Mouse (Mus musculus) forebrain, embryonic 14.5 days (tissue): ENCODE data around the gene Rsph1. TPM values are rescaled to one million over a fixed set of nuclear protein-coding genes. Genes with fewer than 3 reads are reported as not detected.

Experiments used
- ATAC-seq: fragments of 200-750 bp; cut with Nextera tagmentation; 2 replicates; pipeline ENCODE4 v1.8.0; 2017; ENCODE audit warnings: mild to moderate bottlenecking, moderate library complexity
- DNase-seq: peaks from one replicate; pipeline ENCODE4 v3.0.0-alpha.2; 2015; ENCODE audit warnings: low spot score
- H3K27ac ChIP-seq: fragments of 300-500 bp; sonication (generic); 2 replicates; pipeline ENCODE4 v1.5.1; 2014; ENCODE audit warnings: low read depth, mild to moderate bottlenecking, control low read depth, low read length, moderate library complexity
- H3K27me3 ChIP-seq: fragments of 300-500 bp; sonication (generic); replicated peaks from 2 replicates; pipeline ENCODE4 v1.6.1; 2014; ENCODE audit warnings: low read length, control low read depth, mixed read lengths; ENCODE audit not compliant: control insufficient read depth, insufficient read depth
- H3K36me3 ChIP-seq: fragments of 300-500 bp; sonication (generic); 2 replicates; pipeline ENCODE4 v1.6.1; 2014; ENCODE audit warnings: low read length, control low read depth; ENCODE audit not compliant: control insufficient read depth, insufficient read depth
- H3K4me1 ChIP-seq: fragments of 300-500 bp; sonication (generic); 2 replicates; pipeline ENCODE4 v1.6.1; 2014; ENCODE audit warnings: antibody characterized with exemption, low read length, control low read depth; ENCODE audit not compliant: control insufficient read depth, insufficient read depth
- H3K4me2 ChIP-seq: fragments of 300-500 bp; sonication (generic); 2 replicates; pipeline ENCODE4 v1.6.1; 2014; ENCODE audit warnings: mild to moderate bottlenecking, control low read depth, low read length
- H3K4me3 ChIP-seq: fragments of 300-500 bp; sonication (generic); 2 replicates; pipeline ENCODE4 v1.5.1; 2014; ENCODE audit warnings: low read depth, low read length, control low read depth
- H3K9ac ChIP-seq: fragments of 300-500 bp; sonication (generic); 2 replicates; pipeline ENCODE4 v1.6.1; 2014; ENCODE audit warnings: mild to moderate bottlenecking, low read length, control low read depth, moderate library complexity
- H3K9me3 ChIP-seq: fragments of 300-500 bp; sonication (generic); replicated peaks from 2 replicates; pipeline ENCODE4 v1.6.1; 2016; ENCODE audit warnings: low read length, control low read depth, mixed read lengths; ENCODE audit not compliant: control insufficient read depth
- WGBS: fragments of 180-500 bp; shearing (Covaris S2); extraction: QIAGEN DNeasy Blood & Tissue Kit; methylation state at CpG from one replicate; pipeline ENCODE4 v1.1.7; 2014; 5-methylcytosine and 5-hydroxymethylcytosine counted together
- polyA plus RNA-seq: library from polyadenylated mRNA; unstranded; fragments of >200 nt; fragmentation: Nextera tagmentation; extraction: Ambion mirVana; gene quantifications from 2 replicates; pipeline ENCODE4 v1.2.1, GENCODE M21; 2014

Rsph1 gene
- polyA plus RNA-seq, 1 experiment from 2014 or later = 2.9 TPM

DNA sequence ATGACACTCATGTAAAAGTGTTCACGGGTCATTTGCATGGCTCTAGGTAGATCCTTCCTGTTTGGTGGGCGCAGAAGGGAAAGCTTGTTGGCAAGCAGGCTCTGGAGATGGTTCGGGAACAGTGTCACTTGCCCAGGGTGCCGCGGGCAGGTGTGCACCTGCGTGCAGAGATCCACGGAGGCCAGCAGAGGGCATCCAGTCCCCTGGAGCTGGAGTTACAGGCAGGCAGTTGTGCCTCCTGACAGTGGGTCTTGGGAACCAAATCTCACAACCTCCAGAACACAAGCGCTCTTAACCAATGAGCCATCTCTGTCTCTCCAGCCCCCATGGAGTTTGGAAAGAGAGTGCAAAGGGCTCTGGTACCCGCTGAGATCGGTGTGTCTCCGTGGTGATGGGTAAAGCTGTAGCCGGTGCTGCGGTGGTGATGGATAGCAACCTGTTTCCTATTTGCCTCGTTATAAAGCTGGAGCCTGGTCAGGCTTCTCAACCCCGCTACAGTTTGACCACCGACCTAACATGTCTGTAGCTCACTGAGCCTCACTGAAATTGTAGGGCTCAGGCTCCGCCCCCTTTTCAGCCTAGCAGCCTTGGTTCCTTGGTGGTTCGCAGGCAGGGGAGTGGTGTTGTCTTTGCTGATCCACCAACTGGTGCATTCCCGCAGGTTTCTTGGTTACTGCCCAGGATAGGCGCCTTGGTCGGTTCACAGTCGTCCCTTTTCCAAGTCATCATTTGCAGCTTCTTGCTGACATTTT lies 40.5 kb upstream of the Rsph1 start:
- Histone ChIP-seq H3K4me2 (no peak overlapping the region), H3K36me3 (0 out of 2 replicates have a peak, but pooled peaks cover 3% of the 10 kb centered on the region), H3K4me1 (0 out of 2 replicates have a peak, but pooled peaks cover 5% of the 10 kb centered on the region), H3K27ac (no peak overlapping the region), H3K9ac (no peak overlapping the region), H3K9me3 (no peaks in the 10 kb centered on the region), H3K4me3 (no peak overlapping the region), H3K27me3 (no peaks in the 10 kb centered on the region)
- no peak for ATAC-seq
- 51% methylated on average over 22 of the region's 22 CpGs for WGBS
- DNase-seq = no peak

DNA sequence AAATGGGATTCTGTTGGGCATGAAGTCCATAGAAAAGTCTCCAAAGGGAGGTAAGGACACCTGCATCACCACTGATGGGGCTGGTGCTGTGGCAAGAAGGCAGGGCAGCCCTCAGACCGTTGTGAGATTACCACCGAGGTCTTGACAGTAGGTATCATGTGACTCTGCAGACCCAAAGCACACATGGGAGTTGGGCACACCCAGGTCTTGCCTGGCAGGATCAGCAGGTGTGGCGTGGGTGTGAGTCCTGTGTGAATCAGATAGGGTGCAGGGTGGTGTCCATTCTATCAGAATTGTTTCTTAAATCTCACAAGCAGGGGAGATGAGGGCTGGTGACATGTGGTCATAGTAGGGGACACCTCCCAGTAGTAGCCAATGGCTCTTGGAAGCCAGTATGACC lies 39.8 kb upstream of the Rsph1 start:
- Histone ChIP-seq H3K9ac (no peak overlapping the region), H3K9me3 (no peaks in the 10 kb centered on the region), H3K36me3 (0 out of 2 replicates have a peak, but pooled peaks cover 3% of the 10 kb centered on the region), H3K4me2 (no peak overlapping the region), H3K27ac (no peak overlapping the region), H3K4me3 (no peak overlapping the region), H3K27me3 (no peaks in the 10 kb centered on the region), H3K4me1 (0 out of 2 replicates have a peak, but pooled peaks cover 5% of the 10 kb centered on the region)
- DNase-seq (no peak), ATAC-seq (no peak)
- WGBS = 95% methylated on average over 3 of the region's 3 CpGs

DNA sequence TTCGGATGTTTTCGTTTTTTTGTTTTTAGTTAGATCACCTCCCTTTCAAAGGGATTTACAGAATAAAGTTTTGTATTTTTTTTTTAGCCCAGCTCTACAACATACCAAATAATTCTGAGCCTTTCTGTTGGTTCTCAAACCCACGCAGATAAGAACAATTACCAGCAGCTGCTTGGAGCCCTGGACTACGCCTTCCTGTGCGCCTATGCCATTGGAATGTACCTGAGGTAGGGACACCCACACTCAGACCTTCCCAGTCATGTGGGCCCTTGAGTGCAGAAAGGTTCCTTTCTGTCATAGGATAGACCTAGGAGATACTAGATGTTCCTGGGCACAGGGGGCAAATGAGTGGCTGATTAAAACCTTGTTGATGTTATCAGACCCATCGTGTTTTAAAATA lies 38.8 kb upstream of the Rsph1 start:
- ATAC-seq (no peak), DNase-seq (no peak)
- Histone ChIP-seq H3K4me2 (no peak overlapping the region), H3K9me3 (no peaks in the 10 kb centered on the region), H3K4me1 (0 out of 2 replicates have a peak, but pooled peaks cover 5% of the 10 kb centered on the region), H3K27ac (no peak overlapping the region), H3K36me3 (0 out of 2 replicates have a peak, but pooled peaks cover 3% of the 10 kb centered on the region), H3K27me3 (no peaks in the 10 kb centered on the region), H3K4me3 (no peak overlapping the region), H3K9ac (no peak overlapping the region)
- WGBS = 71% methylated on average over 6 of the region's 6 CpGs

DNA sequence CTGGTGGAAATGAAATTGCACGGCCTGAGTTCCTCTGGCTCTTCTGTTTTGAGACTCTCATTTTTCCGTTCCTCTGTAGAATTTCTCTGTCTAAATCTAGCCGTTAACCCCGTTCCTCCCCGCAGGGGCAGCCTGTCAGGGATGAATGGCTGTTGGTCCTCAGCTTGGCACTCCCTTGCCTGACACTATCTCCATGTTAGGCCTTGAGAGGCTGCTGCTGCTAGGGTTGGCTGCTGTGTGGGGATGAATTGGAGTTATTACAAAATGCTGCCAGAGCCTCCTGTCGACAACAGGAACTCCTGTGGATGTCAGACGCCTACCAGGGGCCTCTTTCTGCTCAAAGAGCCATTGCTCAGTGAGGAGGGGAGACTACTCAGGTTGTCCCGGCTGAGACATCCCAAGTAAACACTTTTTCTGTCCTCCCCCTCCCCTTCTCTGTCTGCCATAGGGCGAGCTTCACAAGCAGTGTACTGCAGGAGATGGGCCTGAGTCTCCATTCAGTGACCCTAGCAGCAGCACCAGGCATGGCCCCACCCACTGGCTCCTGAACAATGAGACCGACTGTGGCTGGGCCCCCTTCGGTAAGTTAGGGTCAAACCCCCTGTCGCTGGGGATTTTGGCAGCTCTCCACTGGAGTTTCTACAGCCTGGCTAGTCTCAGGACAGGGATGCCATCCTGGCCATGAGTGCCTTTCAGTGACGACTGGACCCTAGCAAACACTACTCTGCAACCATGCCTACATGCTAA lies 38.0 kb upstream of the Rsph1 start:
- Histone ChIP-seq H3K9ac (no peak overlapping the region), H3K9me3 (no peaks in the 10 kb centered on the region), H3K4me3 (no peak overlapping the region), H3K27me3 (no peaks in the 10 kb centered on the region), H3K4me2 (no peak overlapping the region), H3K36me3 (0 out of 2 replicates have a peak, but pooled peaks cover 3% of the 10 kb centered on the region), H3K27ac (no peak overlapping the region), H3K4me1 (0 out of 2 replicates have a peak, but pooled peaks cover 5% of the 10 kb centered on the region)
- DNase-seq = peak; percentile 30
- 21% methylated on average over 13 of the region's 13 CpGs for WGBS
- ATAC-seq = no peak

DNA sequence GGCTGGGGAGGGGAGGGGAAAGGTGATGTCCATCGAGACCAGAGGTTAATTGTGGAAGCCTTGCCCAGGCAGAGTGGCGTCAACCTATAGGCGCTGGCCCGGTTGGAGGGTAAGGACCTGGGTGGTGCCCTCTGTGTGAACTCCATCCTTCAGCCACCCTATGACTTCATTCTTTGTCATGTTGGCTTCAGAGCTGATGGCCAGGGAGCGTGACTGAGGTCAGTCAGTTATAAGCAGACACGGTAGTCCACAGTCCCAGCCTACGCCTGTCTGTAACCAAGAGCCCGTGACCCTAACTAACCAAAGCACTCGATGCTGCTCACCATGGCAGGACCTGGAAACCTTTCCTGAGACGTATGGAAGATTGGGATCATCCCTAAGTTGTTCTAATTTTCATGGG lies 35.5 kb upstream of the Rsph1 start:
- H3K4me3 ChIP-seq = no peak overlapping the region
- no peak overlapping the region for H3K4me2 ChIP-seq
- ATAC-seq (no peak), DNase-seq (no peak)
- no peak overlapping the region for H3K9ac ChIP-seq
- H3K27ac ChIP-seq = no peak overlapping the region
- H3K27me3 ChIP-seq = no peaks in the 10 kb centered on the region
- WGBS = 93% methylated on average over 10 of the region's 10 CpGs
- H3K9me3 ChIP-seq = no peaks in the 10 kb centered on the region
- H3K4me1 ChIP-seq = 0 out of 2 replicates have a peak, but pooled peaks cover 5% of the 10 kb centered on the region
- no peaks in the 10 kb centered on the region for H3K36me3 ChIP-seq

DNA sequence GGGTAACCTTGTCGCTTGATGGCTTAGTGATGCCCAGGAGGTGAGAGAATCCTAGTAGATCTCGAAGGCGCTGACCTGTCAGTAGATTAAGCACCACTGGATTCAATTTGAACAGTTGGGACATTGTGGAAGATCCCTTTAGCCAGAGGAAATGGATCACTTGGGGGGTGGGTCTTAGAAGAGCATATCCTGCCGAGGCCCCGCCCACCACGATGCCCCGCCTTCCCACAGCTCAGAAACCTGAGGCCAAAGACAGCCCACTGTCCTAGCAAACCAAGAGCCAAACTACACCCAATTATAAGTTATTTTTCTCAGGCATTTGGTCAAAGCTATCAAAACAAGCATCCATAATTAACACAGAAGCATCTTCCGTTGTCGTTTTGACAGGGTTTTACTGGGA lies 33.9 kb upstream of the Rsph1 start:
- WGBS = 82% methylated on average over 9 of the region's 9 CpGs
- H3K4me1 ChIP-seq = 0 out of 2 replicates have a peak, but pooled peaks cover 5% of the 10 kb centered on the region
- no peak overlapping the region for H3K9ac ChIP-seq
- no peak overlapping the region for H3K4me3 ChIP-seq
- H3K4me2 ChIP-seq = no peak overlapping the region
- no peak for DNase-seq
- H3K9me3 ChIP-seq = no peaks in the 10 kb centered on the region
- no peaks in the 10 kb centered on the region for H3K36me3 ChIP-seq
- H3K27ac ChIP-seq = no peak overlapping the region
- H3K27me3 ChIP-seq = no peaks in the 10 kb centered on the region
- ATAC-seq = no peak

DNA sequence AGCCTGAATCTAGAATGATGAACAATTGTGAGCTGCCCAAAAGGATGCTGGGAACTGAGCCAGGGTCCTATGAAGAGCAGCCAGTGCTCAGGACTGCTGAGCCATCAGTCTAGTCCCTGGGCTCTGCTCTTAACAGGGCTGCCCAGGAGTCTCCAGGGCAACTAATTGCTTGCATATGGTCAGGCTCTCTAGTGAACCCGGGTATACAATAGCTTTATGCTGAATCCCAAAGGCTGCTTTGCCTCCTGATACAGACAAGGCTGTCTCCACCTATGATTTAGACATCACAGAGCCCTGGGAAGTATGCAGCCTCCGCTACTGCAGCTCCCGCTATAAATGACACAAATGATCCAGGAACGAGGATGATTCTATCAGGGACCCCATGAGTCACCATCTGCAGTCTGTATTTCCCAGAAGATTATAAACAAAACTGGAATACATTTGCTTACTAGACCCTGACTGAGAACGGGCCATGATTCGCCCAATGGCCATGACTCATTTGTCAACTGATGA lies 32.2 kb upstream of the Rsph1 start:
- Histone ChIP-seq H3K4me3 (no peak overlapping the region), H3K4me2 (no peak overlapping the region), H3K4me1 (no peaks in the 10 kb centered on the region), H3K9ac (no peak overlapping the region), H3K27ac (no peak overlapping the region), H3K36me3 (no peaks in the 10 kb centered on the region), H3K9me3 (no peaks in the 10 kb centered on the region), H3K27me3 (no peaks in the 10 kb centered on the region)
- DNase-seq = no peak
- WGBS = 71% methylated on average over 6 of the region's 6 CpGs
- ATAC-seq = no peak

DNA sequence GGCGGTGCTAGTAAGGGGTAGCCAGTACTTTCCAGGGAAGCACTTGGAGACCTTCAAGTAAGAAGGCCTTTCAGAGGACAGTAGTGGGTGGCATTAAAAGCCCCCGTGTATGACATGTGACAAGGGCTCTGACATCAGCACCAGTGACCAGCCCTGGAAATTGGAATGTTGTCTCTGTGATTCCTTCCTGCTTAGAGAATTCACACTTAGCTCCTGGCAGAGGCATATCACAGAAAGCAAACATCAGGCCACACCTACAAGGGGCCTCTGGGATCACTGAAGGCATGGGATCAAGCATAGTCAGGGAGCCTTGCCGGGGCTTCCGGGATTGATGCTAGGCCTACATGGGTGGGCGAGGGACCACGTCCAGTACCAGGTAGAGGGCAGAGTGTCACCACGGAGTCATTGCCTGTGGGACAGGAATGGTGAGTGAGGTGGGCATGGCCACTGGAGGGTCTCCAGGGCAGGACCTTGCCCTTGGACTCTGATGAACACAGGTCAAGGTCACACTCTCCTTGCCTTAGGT lies 31.2 kb upstream of the Rsph1 start:
- no peak overlapping the region for H3K4me3 ChIP-seq
- no peaks in the 10 kb centered on the region for H3K4me1 ChIP-seq
- H3K9ac ChIP-seq = no peak overlapping the region
- no peak overlapping the region for H3K4me2 ChIP-seq
- WGBS = 91% methylated on average over 7 of the region's 7 CpGs
- H3K9me3 ChIP-seq = no peaks in the 10 kb centered on the region
- DNase-seq (no peak), ATAC-seq (no peak)
- no peak overlapping the region for H3K27ac ChIP-seq
- H3K27me3 ChIP-seq = no peaks in the 10 kb centered on the region
- no peaks in the 10 kb centered on the region for H3K36me3 ChIP-seq
